Comparison of ENCODE assay signal across 21 mouse cellular contexts in the genomic region with DNA sequence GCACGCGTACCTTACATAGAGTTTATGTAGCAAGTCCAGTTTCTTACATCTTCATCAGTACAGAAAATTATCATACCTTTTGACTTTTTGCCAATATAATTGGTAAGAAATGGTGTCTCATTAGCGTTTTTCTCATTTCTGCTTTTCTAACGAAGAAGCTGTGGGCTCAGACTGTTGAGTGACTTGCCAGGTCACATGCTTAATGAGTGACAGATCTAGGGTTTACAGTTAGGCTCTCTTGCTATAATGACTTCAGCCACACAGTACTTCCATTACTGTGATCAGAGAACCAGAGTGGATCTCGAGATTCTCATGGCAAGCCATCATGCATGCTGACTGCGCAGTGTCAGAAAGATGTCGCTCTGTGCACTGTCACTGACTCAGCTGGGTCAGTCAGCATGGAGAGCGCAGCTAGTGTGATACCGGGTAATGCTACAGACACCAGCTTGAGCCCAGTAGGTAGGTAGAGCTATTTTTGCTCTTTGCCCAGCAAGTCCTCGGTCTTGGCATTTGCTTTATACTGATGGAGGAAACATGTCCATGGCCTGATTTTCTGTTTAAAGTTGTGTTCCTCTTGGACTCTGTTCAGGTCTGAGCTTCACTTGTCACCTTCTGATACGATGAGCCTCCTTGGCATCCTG.
DNase-seq lines count a peak whose midpoint lies in the region; ATAC-seq lines count a peak whose summit lies in the region.
"Had no signal": no experiment of that assay in that cellular context is flagged by ENCODE, and none has a peak within 500 bp of the region (broad histone marks: within the 10 kb centered on the region; RNA-seq: fewer than 3 reads in every experiment).

No protein-coding gene starts in this region.

- no peaks in the 10 kb centered on the region for H3K36me3 ChIP-seq in neural tube, embryonic 15.5 days
- no peaks in the 10 kb centered on the region for H3K36me3 ChIP-seq in intestine, embryonic 15.5 days
- H3K36me3 ChIP-seq: heart, embryonic 13.5 days; neural tube, embryonic 12.5 days had no signal

- 0 out of 2 replicates have a peak overlapping the region, but pooled peaks have one; percentile 4 for H3K27ac ChIP-seq in neural tube, embryonic 15.5 days (replicated peaks)
- H3K27ac ChIP-seq in intestine, embryonic 15.5 days, result no peak overlapping the region
- H3K27ac ChIP-seq: forebrain, embryonic 13.5 days; heart, embryonic 13.5 days; kidney, postnatal 0 days; neural tube, embryonic 12.5 days; stomach, postnatal 0 days had no signal

- H3K4me2 ChIP-seq in neural tube, embryonic 15.5 days, result no peak overlapping the region
- H3K4me2 ChIP-seq in intestine, embryonic 15.5 days (replicated peaks), result no peak overlapping the region
- H3K4me2 ChIP-seq: forebrain, embryonic 13.5 days; heart, embryonic 13.5 days; lung, embryonic 14.5 days; neural tube, embryonic 12.5 days had no signal

- WGBS in neural tube, embryonic 15.5 days, result 82% methylated on average over 11 of the region's 11 CpGs
- WGBS in intestine, embryonic 15.5 days, result 89% methylated on average over 11 of the region's 11 CpGs

- H3K4me1 ChIP-seq in neural tube, embryonic 15.5 days, result peaks cover 20% of the 10 kb centered on the region
- H3K4me1 ChIP-seq in intestine, embryonic 15.5 days (replicated peaks), result peaks cover 20% of the 10 kb centered on the region

- H3K9me3 ChIP-seq in neural tube, embryonic 15.5 days (replicated peaks), result no peaks in the 10 kb centered on the region
- H3K9me3 ChIP-seq in intestine, embryonic 15.5 days, result no peaks in the 10 kb centered on the region
- H3K9me3 ChIP-seq: forebrain, embryonic 13.5 days; heart, embryonic 13.5 days; neural tube, embryonic 12.5 days had no signal

- peak; percentile 93 for ATAC-seq in cerebellum, adult (ENCODE audit: insufficient number of reproducible peaks, low FRiP score, low TSS enrichment)
- no peak for ATAC-seq in neural tube, embryonic 15.5 days (ENCODE audit: low FRiP score)
- ATAC-seq in intestine, embryonic 15.5 days, result no peak
- ATAC-seq: CD4-positive, CD25-positive, alpha-beta regulatory T cell, adult 4 months; forebrain, embryonic 13.5 days; intestine, embryonic 16.5 days had no signal

- intact Hi-C loops in heart, postnatal 14 days (cut with DNase I), result no loop called here

- H3K27me3 ChIP-seq in neural tube, embryonic 15.5 days (replicated peaks), result no peaks in the 10 kb centered on the region
- no peaks in the 10 kb centered on the region for H3K27me3 ChIP-seq in intestine, embryonic 15.5 days (replicated peaks)
- H3K27me3 ChIP-seq: heart, embryonic 13.5 days had no signal

- no peak overlapping the region for H3K9ac ChIP-seq in neural tube, embryonic 15.5 days (replicated peaks)
- H3K9ac ChIP-seq in intestine, embryonic 15.5 days, result no peak overlapping the region
- H3K9ac ChIP-seq: forebrain, embryonic 13.5 days; heart, embryonic 13.5 days; lung, embryonic 14.5 days; neural tube, embryonic 12.5 days had no signal

- H3K4me3 ChIP-seq in neural tube, embryonic 15.5 days (replicated peaks), result no peak overlapping the region
- no peak overlapping the region for H3K4me3 ChIP-seq in intestine, embryonic 15.5 days (replicated peaks)
- H3K4me3 ChIP-seq: forebrain, embryonic 13.5 days; heart, embryonic 13.5 days; neural tube, embryonic 12.5 days had no signal

- DNase-seq in cerebellum, postnatal 4 days (ENCODE audit: low spot score in 2 of 2), result no peak
- DNase-seq in neural tube, embryonic 10.5 days (ENCODE audit: extremely low spot score, low spot score), result no peak
- peak; percentile 65 to 76 for DNase-seq in cerebellum, postnatal 36 days
- no peak for DNase-seq in ovary, postnatal 36 days (ENCODE audit: low spot score)
- no peak for DNase-seq in heart, postnatal 14 days
- DNase-seq: adrenal gland, adult 8-10 months; heart, postnatal 4 days; layer of hippocampus, postnatal 36 days; liver; lung, embryonic 14.5 days; right cerebral cortex, postnatal 25 days had no signal

Comparison
In these comparisons a context has a peak if more than half of its experiments do, and no peak if none do; other contexts are left out.
1. DNase-seq: peak in cerebellum, postnatal 36 days (2 of 2); none in cerebellum, postnatal 4 days (0 of 2), neural tube, embryonic 10.5 days (single experiment), ovary, postnatal 36 days (single experiment) and heart, postnatal 14 days (0 of 2).